Mouse (Mus musculus) hindbrain, embryonic 14.5 days (tissue): ENCODE results near the gene Slc38a10. TPM values are rescaled to one million over a fixed set of nuclear protein-coding genes. Genes with fewer than 3 reads are reported as not detected.
A peak's percentile ranks its signal among the peaks of the same experiment; 100 is the strongest.

Source experiments
- ATAC-seq: fragments of 200-750 bp; cut with Nextera tagmentation; 2 replicates; pipeline ENCODE4 v1.8.0; 2017; ENCODE audit warnings: moderate number of reproducible peaks, mild to moderate bottlenecking, moderate TSS enrichment, moderate library complexity; ENCODE audit not compliant: low FRiP score
- DNase-seq: peaks from one replicate; pipeline ENCODE4 v3.0.0-alpha.2; 2015; ENCODE audit warnings: low spot score
- H3K27ac ChIP-seq: fragments of 300-500 bp; sonication (generic); 2 replicates; pipeline ENCODE4 v1.5.1; 2014; ENCODE audit warnings: mild to moderate bottlenecking, moderate library complexity
- H3K27me3 ChIP-seq: fragments of 300-500 bp; sonication (generic); 2 replicates; pipeline ENCODE4 v1.6.1; 2014; ENCODE audit warnings: mild to moderate bottlenecking, low read length, mixed read lengths; ENCODE audit not compliant: control insufficient read depth, insufficient read depth
- H3K36me3 ChIP-seq: fragments of 300-500 bp; sonication (generic); replicated peaks from 2 replicates; pipeline ENCODE4 v1.6.1; 2014; ENCODE audit not compliant: control insufficient read depth, insufficient read depth
- H3K4me1 ChIP-seq: fragments of 300-500 bp; sonication (generic); replicated peaks from 2 replicates; pipeline ENCODE4 v1.6.1; 2014; ENCODE audit warnings: antibody characterized with exemption, low read length, mixed read lengths; ENCODE audit not compliant: control insufficient read depth, insufficient read depth
- H3K4me2 ChIP-seq: fragments of 300-500 bp; sonication (generic); replicated peaks from 2 replicates; pipeline ENCODE4 v1.6.1; 2014; ENCODE audit warnings: mild to moderate bottlenecking, moderate library complexity
- H3K4me3 ChIP-seq: fragments of 300-500 bp; sonication (generic); replicated peaks from 2 replicates; pipeline ENCODE4 v1.5.1; 2014; ENCODE audit warnings: mild to moderate bottlenecking, low read length
- H3K9ac ChIP-seq: fragments of 300-500 bp; sonication (generic); 2 replicates; pipeline ENCODE4 v1.6.1; 2014
- H3K9me3 ChIP-seq: fragments of 300-500 bp; sonication (generic); 2 replicates; pipeline ENCODE4 v1.6.1; 2016; ENCODE audit warnings: low read length; ENCODE audit not compliant: control insufficient read depth
- WGBS: fragments of 180-500 bp; shearing (Covaris S2); extraction: QIAGEN DNeasy Blood & Tissue Kit; methylation state at CpG from one replicate; pipeline ENCODE4 v1.1.7; 2014; 5-methylcytosine and 5-hydroxymethylcytosine counted together
- polyA plus RNA-seq: library from polyadenylated mRNA; unstranded; fragments of >200 nt; fragmentation: Nextera tagmentation; extraction: Ambion mirVana; gene quantifications from 2 replicates; pipeline ENCODE4 v1.2.1, GENCODE M21; 2014

Slc38a10 gene
- polyA plus RNA-seq, 1 experiment from 2014 or later = 92.9 TPM

DNA sequence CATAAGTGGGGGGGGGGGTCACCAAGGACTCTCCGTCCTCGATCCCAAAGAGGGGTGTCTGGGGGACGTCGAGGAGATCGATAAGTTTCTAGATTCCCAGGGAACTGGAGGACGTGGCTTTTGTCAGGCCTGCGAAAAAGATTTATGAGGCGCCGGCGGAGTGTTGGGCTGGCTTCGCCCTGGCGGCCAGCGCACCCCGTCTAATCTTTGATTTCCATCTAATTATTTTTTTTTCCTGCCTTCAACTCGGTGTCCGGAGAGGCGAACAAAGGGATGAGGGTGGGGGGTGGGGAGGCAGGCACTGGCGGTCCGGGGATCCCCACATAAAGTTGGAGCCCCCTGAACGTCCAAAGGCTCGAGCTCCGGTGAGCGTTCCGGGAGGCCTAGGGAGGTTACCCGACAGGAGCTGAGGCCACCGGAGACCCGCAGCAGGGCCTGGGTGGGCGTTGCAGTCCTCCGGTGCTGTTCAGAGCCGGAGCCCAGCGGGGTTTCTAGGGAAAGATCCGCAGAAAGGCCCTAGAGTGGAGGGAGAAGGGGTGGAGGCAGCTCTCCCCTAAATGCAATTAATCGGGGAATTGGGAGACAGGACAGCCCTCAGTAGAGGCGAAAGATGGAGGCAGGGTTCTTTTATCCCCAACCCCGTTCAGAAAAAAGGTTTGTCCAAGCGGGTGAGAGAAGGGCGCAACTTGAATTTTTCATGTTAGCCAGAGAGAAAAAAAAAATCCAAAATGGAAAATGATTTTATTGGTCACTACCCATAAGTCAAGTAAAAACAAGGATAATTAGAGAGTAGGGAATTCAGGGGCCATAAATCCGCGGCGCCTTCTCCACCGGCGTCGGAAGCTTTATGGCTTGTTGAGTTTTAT is 36.3 kb upstream of the Slc38a10 start:
- Histone ChIP-seq H3K9ac (peak overlapping the region; percentile 98), H3K27me3 (no peaks in the 10 kb centered on the region), H3K27ac (peak overlapping the region; percentile 97), H3K9me3 (no peaks in the 10 kb centered on the region), H3K36me3 (no peaks in the 10 kb centered on the region), H3K4me3 (peak overlapping the region; percentile 69), H3K4me2 (peak overlapping the region; percentile 98), H3K4me1 (peaks cover 53% of the 10 kb centered on the region)
- peak; percentile 58 for DNase-seq
- WGBS = under 1% methylated on average over 43 of the region's 43 CpGs
- ATAC-seq = no peak

DNA sequence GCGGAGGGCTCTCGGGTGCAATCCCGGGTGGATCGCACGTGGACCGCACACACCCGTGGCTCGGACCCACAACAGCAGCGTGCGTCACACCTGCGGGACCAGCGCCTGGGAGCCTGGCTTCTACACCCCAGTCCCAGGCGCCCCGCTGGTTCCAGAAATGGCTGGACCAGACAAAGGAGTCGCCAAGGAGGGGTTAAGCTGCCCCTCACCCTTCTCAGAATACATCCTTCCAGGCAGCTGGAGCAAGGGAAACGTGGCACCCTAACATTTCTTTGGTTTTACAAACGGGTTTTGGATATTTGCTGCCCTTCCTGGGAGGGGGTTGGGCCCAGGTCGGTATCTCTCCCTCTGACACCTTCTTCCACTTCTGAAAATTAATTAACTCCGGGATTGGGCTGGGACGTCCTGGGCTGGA is 35.7 kb upstream of the Slc38a10 start:
- under 1% methylated on average over 20 of the region's 20 CpGs for WGBS
- peak overlapping the region; percentile 98 for H3K4me2 ChIP-seq
- H3K27me3 ChIP-seq = no peaks in the 10 kb centered on the region
- no peaks in the 10 kb centered on the region for H3K9me3 ChIP-seq
- peak overlapping the region; percentile 69 for H3K4me3 ChIP-seq
- peak overlapping the region; percentile 97 for H3K27ac ChIP-seq
- H3K9ac ChIP-seq = peak overlapping the region; percentile 98
- ATAC-seq (no peak), DNase-seq (peak; percentile 57)
- no peaks in the 10 kb centered on the region for H3K36me3 ChIP-seq
- H3K4me1 ChIP-seq = peaks cover 54% of the 10 kb centered on the region

DNA sequence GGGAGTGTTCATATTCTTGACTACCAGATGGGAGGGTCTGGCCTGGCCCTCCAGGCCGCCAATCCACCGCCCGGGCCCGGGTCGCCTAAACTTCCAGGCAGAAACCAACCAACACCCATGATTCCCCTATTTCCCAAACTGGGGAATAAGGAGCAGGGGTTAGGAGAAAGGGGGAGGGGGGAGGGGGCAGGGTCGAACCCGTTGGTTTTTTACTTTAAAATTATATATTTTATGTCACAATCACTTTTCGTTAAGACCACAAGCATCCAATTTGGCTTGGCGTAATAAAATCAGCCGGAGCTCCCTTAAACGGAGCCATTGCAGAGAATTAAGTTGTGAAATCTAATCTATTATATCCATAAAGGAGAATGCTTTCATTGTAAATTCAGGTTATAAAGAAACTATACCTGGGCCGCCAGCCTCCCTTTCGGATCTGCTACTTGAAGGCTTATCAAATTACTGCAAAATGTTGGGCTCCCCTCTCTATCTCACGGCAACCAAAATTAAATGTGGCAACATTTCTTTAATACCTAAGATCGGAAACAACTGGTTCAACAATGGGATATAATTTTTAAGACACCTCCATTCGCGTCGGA is 35.1 kb upstream of the Slc38a10 start:
- Histone ChIP-seq H3K27ac (peak overlapping the region; percentile 97), H3K27me3 (no peaks in the 10 kb centered on the region), H3K4me3 (peak overlapping the region; percentile 69), H3K4me2 (peak overlapping the region; percentile 98), H3K9me3 (no peaks in the 10 kb centered on the region), H3K9ac (peak overlapping the region; percentile 98), H3K36me3 (no peaks in the 10 kb centered on the region), H3K4me1 (peaks cover 49% of the 10 kb centered on the region)
- DNase-seq = peak; percentile 68
- WGBS = 4% methylated on average over 18 of the region's 18 CpGs
- ATAC-seq = no peak

DNA sequence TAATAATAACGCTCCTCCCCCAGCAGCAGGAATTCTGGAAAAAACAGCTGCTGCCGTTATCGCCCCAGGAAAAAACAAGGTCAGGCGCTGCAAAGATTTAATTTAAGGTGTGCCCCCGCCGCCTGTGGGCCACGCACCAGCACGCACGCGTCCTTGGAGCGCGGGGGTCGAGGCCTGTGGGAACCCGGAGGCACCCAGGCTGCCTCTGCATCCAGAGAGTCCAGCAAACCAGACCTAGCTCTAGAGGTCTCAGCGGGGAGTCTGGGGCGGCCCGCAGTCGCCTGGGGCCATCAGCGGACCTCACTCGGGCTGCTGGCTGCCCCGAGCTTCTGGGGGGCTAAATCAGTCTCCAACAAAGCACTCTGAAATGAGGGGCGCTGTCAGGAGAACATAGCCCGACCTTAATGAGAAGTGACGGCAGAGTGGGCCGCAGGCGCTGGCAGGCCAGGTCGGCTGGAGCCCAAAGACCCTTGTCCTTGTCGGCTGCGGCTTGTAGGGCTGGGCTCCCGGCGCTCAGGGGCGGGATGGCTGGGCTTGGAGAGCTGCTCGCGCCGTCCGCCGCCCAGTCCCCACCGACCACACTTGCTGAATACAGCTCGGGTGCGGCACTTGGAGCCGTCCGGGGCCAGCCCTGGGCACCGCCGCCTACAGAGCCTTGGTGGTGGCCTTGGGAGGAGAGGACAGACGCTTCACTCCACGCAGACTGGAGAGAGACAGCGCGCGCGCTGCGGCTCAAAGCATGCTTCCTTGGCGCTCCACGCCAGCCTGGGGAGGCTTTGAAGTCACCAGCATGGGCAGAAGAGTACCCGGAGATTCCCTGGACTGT is 34.4 kb upstream of the Slc38a10 start:
- DNase-seq (peak; percentile 55), ATAC-seq (no peak)
- no peaks in the 10 kb centered on the region for H3K36me3 ChIP-seq
- H3K4me1 ChIP-seq = peaks cover 41% of the 10 kb centered on the region
- H3K9me3 ChIP-seq = no peaks in the 10 kb centered on the region
- H3K9ac ChIP-seq = peak overlapping the region; percentile 98
- no peaks in the 10 kb centered on the region for H3K27me3 ChIP-seq
- H3K4me3 ChIP-seq = peak overlapping the region; percentile 69
- under 1% methylated on average over 50 of the region's 54 CpGs for WGBS
- peak overlapping the region; percentile 97 for H3K27ac ChIP-seq
- peak overlapping the region; percentile 98 for H3K4me2 ChIP-seq

DNA sequence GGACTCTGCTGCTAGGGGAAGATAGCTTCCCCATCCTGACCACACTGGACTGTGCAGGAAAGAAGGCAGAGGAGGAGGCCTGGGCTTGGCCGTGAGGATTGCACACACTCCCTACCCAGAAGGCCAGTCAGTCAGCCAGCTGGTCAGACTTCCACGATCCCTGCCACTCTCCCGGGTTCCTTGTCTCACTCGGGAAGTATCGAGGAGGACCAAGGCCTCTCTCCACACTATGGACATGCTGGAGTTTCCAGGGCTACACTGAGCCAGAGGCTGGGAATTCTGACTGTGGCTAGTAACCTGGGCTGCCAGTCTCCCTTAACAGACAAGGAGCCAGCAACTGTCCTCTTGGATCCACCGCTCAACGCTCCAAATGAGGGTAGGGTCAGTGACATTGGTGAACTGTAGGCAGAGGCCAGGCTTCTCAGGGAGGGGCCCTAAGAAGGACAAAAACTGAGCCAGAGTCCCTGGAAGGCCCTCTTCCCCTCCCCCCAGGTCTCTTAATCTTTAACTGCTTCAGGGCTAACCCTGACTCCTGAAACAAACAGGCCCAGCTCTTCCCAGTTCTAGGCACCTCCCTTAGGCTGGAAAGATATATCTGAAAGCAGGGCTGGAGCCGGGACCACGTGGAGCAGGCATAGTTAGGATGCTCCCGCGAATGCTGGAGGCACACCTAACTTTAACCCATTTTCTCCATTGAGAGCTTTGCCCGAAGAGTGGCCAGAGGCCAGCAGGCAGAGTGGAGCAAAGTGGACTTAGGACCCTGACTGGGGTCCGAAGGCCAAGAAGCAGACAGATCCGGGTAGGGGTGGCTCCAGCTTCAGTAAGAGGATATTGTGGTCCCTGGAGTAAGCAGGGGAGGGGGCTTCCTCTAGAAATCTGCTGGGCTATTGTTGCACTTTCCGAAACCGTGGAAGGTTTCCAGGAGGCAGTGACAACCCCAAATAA is 33.5 kb upstream of the Slc38a10 start:
- Histone ChIP-seq H3K4me1 (peaks cover 37% of the 10 kb centered on the region), H3K4me3 (peak overlapping the region; percentile 69), H3K9me3 (no peaks in the 10 kb centered on the region), H3K36me3 (no peaks in the 10 kb centered on the region), H3K27ac (peak overlapping the region; percentile 97), H3K27me3 (no peaks in the 10 kb centered on the region), H3K4me2 (peak overlapping the region; percentile 98), H3K9ac (peak overlapping the region; percentile 98)
- ATAC-seq (peak; percentile 18; the same call in 1 of the 2 replicates), DNase-seq (peak; percentile 49)
- 4% methylated on average over 16 of the region's 16 CpGs for WGBS

DNA sequence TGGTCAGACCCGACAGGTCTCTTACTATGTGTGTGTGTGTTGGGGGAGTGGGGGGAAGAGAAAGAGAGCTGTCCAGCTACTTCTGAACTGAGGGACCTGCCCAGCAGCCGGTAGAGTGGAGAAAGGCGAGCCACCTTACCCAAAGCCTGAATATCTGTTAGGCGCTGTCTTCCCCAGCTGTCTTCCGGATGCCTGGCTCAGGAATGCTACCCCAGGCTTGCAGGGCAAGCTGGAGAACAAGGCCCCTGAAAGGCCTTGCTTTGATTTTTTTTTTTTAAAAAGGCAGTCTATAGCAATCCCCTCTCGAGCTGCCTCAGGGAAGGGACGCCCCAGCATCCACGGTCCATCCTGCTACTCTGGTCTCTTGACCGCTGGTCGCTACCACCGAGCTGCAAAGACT is 32.6 kb upstream of the Slc38a10 start:
- ATAC-seq = no peak
- DNase-seq = no peak
- no peak overlapping the region for H3K4me3 ChIP-seq
- 19% methylated on average over 11 of the region's 11 CpGs for WGBS
- no peaks in the 10 kb centered on the region for H3K27me3 ChIP-seq
- H3K4me1 ChIP-seq = peaks cover 40% of the 10 kb centered on the region
- no peaks in the 10 kb centered on the region for H3K9me3 ChIP-seq
- no peaks in the 10 kb centered on the region for H3K36me3 ChIP-seq
- peak overlapping the region; percentile 97 for H3K27ac ChIP-seq
- peak overlapping the region; percentile 98 for H3K4me2 ChIP-seq
- H3K9ac ChIP-seq = peak overlapping the region; percentile 98

DNA sequence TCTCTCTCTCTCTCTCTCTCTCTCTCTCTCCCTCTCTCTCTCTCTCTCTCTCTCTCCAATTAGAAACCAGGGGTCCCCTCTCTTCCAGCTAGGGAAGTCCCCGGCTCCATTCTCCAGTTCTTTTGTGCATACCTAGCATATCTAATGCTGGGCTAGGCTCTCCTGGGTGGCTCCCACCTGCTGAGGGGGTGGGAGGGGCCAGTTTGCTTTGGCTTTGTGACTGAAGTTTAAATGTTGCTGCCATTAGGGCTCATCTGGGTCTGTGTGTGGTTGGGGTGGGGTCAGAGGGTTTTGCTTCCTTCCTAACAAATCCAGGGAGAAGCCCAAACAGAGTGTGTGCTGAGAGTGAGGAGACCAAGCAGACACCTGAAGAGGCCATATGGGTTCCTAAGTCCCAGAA is 32.0 kb upstream of the Slc38a10 start:
- Histone ChIP-seq H3K9me3 (no peaks in the 10 kb centered on the region), H3K9ac (peak overlapping the region; percentile 98), H3K4me1 (peaks cover 40% of the 10 kb centered on the region), H3K27ac (no peak overlapping the region; the same call in 1 of the 2 replicates), H3K4me3 (no peak overlapping the region), H3K4me2 (no peak overlapping the region), H3K36me3 (no peaks in the 10 kb centered on the region), H3K27me3 (no peaks in the 10 kb centered on the region)
- WGBS = 29% methylated on average over 1 of the region's 1 CpGs
- no peak for ATAC-seq
- DNase-seq = no peak

DNA sequence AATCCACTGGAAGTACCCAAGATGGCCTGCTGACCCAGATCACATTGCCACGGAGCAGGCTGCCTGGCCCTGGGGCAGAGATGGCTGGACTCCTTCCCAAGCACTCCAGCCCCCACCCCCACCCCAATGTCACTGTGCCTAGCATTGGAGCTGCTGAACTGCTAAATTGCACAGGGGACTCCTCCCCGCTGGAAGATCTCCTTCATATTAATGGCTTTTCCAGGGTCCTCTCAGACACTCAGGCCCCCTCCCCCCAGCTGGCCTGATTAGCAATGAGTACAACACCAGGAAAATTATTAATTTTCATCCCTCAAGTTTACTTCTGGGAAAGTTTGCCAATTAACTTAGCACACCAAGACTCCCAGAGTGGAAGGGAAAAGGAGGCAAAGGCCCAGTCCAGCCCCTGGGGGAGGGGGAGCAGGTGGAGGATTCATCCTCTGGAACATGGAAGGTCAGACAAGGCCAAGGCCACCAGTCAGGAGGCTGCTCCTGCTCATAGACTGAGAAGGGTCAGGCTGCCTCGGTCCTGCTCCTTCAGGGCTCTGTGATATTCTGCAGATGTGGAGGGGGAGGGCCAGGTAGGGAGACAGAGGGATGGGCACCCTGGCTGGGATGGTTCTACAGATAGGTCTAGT is 31.4 kb upstream of the Slc38a10 start:
- WGBS = 9% methylated on average over 3 of the region's 3 CpGs
- Histone ChIP-seq H3K27ac (peak overlapping the region; percentile 58), H3K4me3 (no peak overlapping the region), H3K4me2 (no peak overlapping the region), H3K36me3 (no peaks in the 10 kb centered on the region), H3K9me3 (no peaks in the 10 kb centered on the region), H3K4me1 (peaks cover 40% of the 10 kb centered on the region), H3K9ac (no peak overlapping the region), H3K27me3 (no peaks in the 10 kb centered on the region)
- no peak for ATAC-seq
- no peak for DNase-seq
